Mouse (Mus musculus) thymus, adult 2 months (tissue): ENCODE data around the gene Lrch1. TPM values are rescaled to one million over a fixed set of nuclear protein-coding genes. Genes with fewer than 3 reads are reported as not detected.

Experiments used
- DNase-seq: peaks from one replicate; pipeline ENCODE4 v3.0.0; 2021
- H3K27ac ChIP-seq: fragments of 200-500 bp; 2 replicates; pipeline ENCODE4 v1.5.1; 2012; ENCODE audit warnings: low read length, control low read depth; ENCODE audit not compliant: control insufficient read depth, insufficient read depth
- H3K27me3 ChIP-seq: fragments of 200-500 bp; 2 replicates; pipeline ENCODE4 v1.6.1; 2012; ENCODE audit warnings: mild to moderate bottlenecking, low read length, moderate library complexity, mixed read lengths; ENCODE audit not compliant: control insufficient read depth, insufficient read depth
- H3K36me3 ChIP-seq: fragments of 200-500 bp; 2 replicates; pipeline ENCODE4 v1.6.1; 2012; ENCODE audit warnings: mild to moderate bottlenecking, low read length, moderate library complexity; ENCODE audit not compliant: control insufficient read depth, insufficient read depth
- H3K4me1 ChIP-seq: fragments of 200-500 bp; replicated peaks from 2 replicates; pipeline ENCODE4 v1.6.1; 2012; ENCODE audit warnings: low read length; ENCODE audit not compliant: control insufficient read depth, insufficient read depth
- H3K4me3 ChIP-seq: fragments of 200-500 bp; 2 replicates; pipeline ENCODE4 v1.5.1; 2012; ENCODE audit warnings: mild to moderate bottlenecking, low read length, control low read depth, moderate library complexity; ENCODE audit not compliant: control insufficient read depth, insufficient read depth
- CTCF ChIP-seq: fragments of 200-500 bp; IDR thresholded peaks from 2 replicates; pipeline ENCODE4 v1.5.1; 2012; ENCODE audit warnings: mild to moderate bottlenecking, control low read depth, low read length, moderate library complexity, borderline replicate concordance; ENCODE audit not compliant: control insufficient read depth, poor library complexity, insufficient read depth; ENCODE audit errors: extremely low read depth
- POLR2A ChIP-seq: fragments of 200-500 bp; IDR thresholded peaks from 2 replicates; pipeline ENCODE4 v1.6.1; 2012; ENCODE audit warnings: mild to moderate bottlenecking, low read length, control low read depth, moderate library complexity; ENCODE audit not compliant: control insufficient read depth, poor library complexity, insufficient read depth; ENCODE audit errors: extremely low read depth
- WGBS: fragments of 180-500 bp; shearing (Covaris S2); methylation state at CpG from one replicate; pipeline ENCODE4 v1.1.7; 2018; 5-methylcytosine and 5-hydroxymethylcytosine counted together
- polyA plus RNA-seq: library from polyadenylated mRNA; depleted of rRNA; stranded (reverse); fragments of >200 nt; gene quantifications from 2 replicates; pipeline ENCODE4 v1.2.3, GENCODE M21; 2012

Gene Lrch1
- polyA plus RNA-seq, 1 experiment, result 27.5 TPM

GRCm38 (mm10) chr14:74900705-74901369 is 46.8 kb downstream of the Lrch1 start:
- WGBS, result 63% methylated on average over 8 of the region's 8 CpGs
- Histone ChIP-seq H3K36me3 (no peaks in the 10 kb centered on the region), H3K4me3 (no peak overlapping the region), H3K27ac (no peak overlapping the region), H3K27me3 (no peaks in the 10 kb centered on the region), H3K4me1 (peaks cover 11% of the 10 kb centered on the region)
- TF ChIP-seq POLR2A, result no peak
- no peak for TF ChIP-seq CTCF
- no peak for DNase-seq

DNA sequence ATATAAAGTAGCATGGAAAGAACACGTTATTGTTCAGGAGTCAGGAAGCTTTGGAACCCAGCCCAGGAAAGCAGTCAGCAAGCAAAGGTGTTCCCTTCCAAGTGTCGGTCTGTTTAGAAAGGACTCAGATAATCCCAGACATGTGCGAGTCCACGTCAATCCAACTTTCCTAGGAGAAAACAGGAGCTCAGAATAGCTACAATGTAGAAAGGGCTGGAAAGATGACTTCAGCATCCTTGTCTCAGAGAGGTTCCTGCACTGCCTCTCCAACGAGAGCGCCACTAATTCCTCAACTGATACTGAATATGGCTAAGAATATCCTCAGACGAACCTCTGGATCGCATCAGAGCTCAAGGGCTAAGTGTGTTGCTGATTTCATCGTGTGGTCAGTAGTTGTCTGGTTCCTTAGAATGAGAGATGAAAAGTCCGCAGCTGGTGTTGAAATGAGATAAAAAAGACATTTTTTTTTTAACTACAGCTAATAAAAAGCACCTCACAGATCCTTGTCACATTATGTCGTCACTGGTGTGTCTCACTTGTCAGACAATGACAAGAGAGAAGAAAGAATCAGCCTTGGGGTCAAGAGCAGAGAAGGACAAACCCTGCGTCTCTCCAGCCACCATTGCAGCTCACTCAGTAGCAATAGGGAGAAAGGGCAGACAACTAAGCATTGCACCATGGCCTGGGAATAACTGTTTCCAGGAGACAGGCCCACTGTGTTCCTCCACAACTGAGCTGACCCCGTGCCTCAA is 47.5 kb downstream of the Lrch1 start:
- no peak for DNase-seq
- Histone ChIP-seq H3K27ac (no peak overlapping the region), H3K27me3 (no peaks in the 10 kb centered on the region), H3K4me3 (no peak overlapping the region), H3K4me1 (peaks cover 11% of the 10 kb centered on the region; the same call in 1 of the 2 replicates), H3K36me3 (no peaks in the 10 kb centered on the region)
- TF ChIP-seq POLR2A (no peak), CTCF (no peak)
- 93% methylated on average over 13 of the region's 13 CpGs for WGBS

- Histone ChIP-seq H3K36me3 (no peaks in the 10 kb centered on the region), H3K27ac (no peak overlapping the region)
- no peak for DNase-seq
Measured at GRCm38 (mm10) chr14:74898939-74899338, 48.7 kb downstream of the Lrch1 start.

GRCm38 (mm10) chr14:74893693-74894092 is 54.0 kb downstream of the Lrch1 start:
- TF ChIP-seq CTCF (no peak), POLR2A (no peak)
- WGBS, result 95% methylated on average over 6 of the region's 6 CpGs
- no peaks in the 10 kb centered on the region for H3K36me3 ChIP-seq
- H3K27me3 ChIP-seq, result no peaks in the 10 kb centered on the region
- no peaks in the 10 kb centered on the region for H3K4me1 ChIP-seq
- no peak overlapping the region for H3K27ac ChIP-seq
- no peak overlapping the region for H3K4me3 ChIP-seq
- no peak for DNase-seq

More at GRCm38 (mm10) chr14:74898939-74899338, 48.7 kb downstream of the Lrch1 start:
- 96% methylated on average over 5 of the region's 5 CpGs for WGBS
- TF ChIP-seq POLR2A (no peak), CTCF (no peak)
- Histone ChIP-seq H3K4me1 (peaks cover 5% of the 10 kb centered on the region; the same call in 1 of the 2 replicates), H3K27me3 (no peaks in the 10 kb centered on the region), H3K4me3 (no peak overlapping the region)

- Histone ChIP-seq H3K4me3 (no peak overlapping the region), H3K36me3 (no peaks in the 10 kb centered on the region), H3K27me3 (no peaks in the 10 kb centered on the region), H3K27ac (no peak overlapping the region), H3K4me1 (no peaks in the 10 kb centered on the region)
- DNase-seq, result no peak
- TF ChIP-seq CTCF (no peak), POLR2A (no peak)
- 87% methylated on average over 3 of the region's 3 CpGs for WGBS
Measured at GRCm38 (mm10) chr14:74893085-74893648, 54.5 kb downstream of the Lrch1 start.

GRCm38 (mm10) chr14:74889304-74889703 is 58.4 kb downstream of the Lrch1 start:
- Histone ChIP-seq H3K27me3 (no peaks in the 10 kb centered on the region), H3K27ac (no peak overlapping the region), H3K36me3 (no peaks in the 10 kb centered on the region), H3K4me3 (no peak overlapping the region), H3K4me1 (peaks cover 4% of the 10 kb centered on the region; the same call in 1 of the 2 replicates)
- no peak for DNase-seq
- no peak for TF ChIP-seq POLR2A
- no peak for TF ChIP-seq CTCF
- WGBS, result 100% methylated on average over 2 of the region's 2 CpGs

DNA sequence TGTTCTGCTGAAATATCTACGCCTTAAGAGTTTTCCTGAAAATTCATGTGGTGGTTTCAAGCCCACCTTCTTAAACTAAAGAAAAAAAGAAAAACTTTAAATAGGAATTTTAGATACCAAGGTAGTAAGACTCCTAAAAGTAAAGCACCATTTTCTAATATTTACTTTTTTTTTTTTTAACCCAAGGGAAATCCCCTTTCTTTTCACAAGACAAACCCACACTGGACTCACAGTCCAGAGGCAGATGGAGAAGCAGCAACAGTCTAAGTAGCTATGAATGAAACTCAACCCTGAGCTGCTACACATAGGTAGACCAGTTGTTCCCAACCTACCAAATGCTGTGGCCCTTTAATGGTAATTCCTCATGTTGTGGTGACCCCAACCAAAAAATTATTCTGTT is 59.6 kb downstream of the Lrch1 start:
- no peak for DNase-seq
- Histone ChIP-seq H3K27me3 (no peaks in the 10 kb centered on the region), H3K4me1 (peaks cover 7% of the 10 kb centered on the region; the same call in 1 of the 2 replicates), H3K4me3 (no peak overlapping the region), H3K27ac (no peak overlapping the region), H3K36me3 (no peaks in the 10 kb centered on the region)
- WGBS, result 94% methylated on average over 1 of the region's 1 CpGs
- TF ChIP-seq CTCF, result no peak
- no peak for TF ChIP-seq POLR2A
